21 mouse cellular contexts compared by ENCODE assay signal in genomic region chr9:63489156-63489555, GRCm38 (mm10).
"Had no signal": no experiment of that assay in that cellular context is flagged by ENCODE, and none has a peak within 500 bp of the region (broad histone marks: within the 10 kb centered on the region; RNA-seq: fewer than 3 reads in every experiment).

No protein-coding gene starts in this region.

- H3K9me3 ChIP-seq: liver, embryonic 13.5 days; liver, embryonic 15.5 days; lung, embryonic 15.5 days; midbrain, embryonic 13.5 days; neural tube, embryonic 13.5 days; neural tube, embryonic 15.5 days had no signal

- H3K4me2 ChIP-seq: liver, embryonic 13.5 days; liver, embryonic 15.5 days; lung, embryonic 15.5 days; midbrain, embryonic 11.5 days; midbrain, embryonic 13.5 days; neural tube, embryonic 13.5 days had no signal

- H3K27ac ChIP-seq: liver, embryonic 13.5 days; liver, embryonic 15.5 days; lung, embryonic 15.5 days; midbrain, embryonic 13.5 days; neural tube, embryonic 15.5 days had no signal

- H3K4me1 ChIP-seq: liver, embryonic 15.5 days; lung, embryonic 15.5 days had no signal

- H3K4me3 ChIP-seq: liver, embryonic 13.5 days; liver, embryonic 15.5 days; lung, embryonic 15.5 days; midbrain, embryonic 13.5 days; myocyte; neural tube, embryonic 13.5 days; neural tube, embryonic 15.5 days had no signal

- ATAC-seq: liver, postnatal 0 days; lung, postnatal 0 days; midbrain, embryonic 13.5 days; midbrain, embryonic 16.5 days had no signal

- DNase-seq: liver, embryonic 13.5 days; liver, postnatal 0 days; lung, adult 2 months; lung, postnatal 14 days; lung, postnatal 4 days; right cerebral cortex, adult 18-20 months; right cerebral cortex, postnatal 25 days; right cerebral cortex, postnatal 4 days; spleen, adult 18-20 months; thymus, adult 18-20 months; thymus, postnatal 14 days; thymus, postnatal 36 days had no signal

- H3K9ac ChIP-seq: liver, embryonic 13.5 days; liver, embryonic 15.5 days; liver, postnatal 0 days; lung, embryonic 15.5 days; midbrain, embryonic 13.5 days; neural tube, embryonic 13.5 days; neural tube, embryonic 15.5 days had no signal

- H3K27me3 ChIP-seq: liver, embryonic 13.5 days; liver, embryonic 15.5 days; lung, embryonic 15.5 days had no signal

- H3K36me3 ChIP-seq: liver, embryonic 13.5 days; liver, embryonic 15.5 days; lung, embryonic 15.5 days; midbrain, embryonic 13.5 days; neural tube, embryonic 13.5 days; neural tube, embryonic 15.5 days had no signal
